Mouse (Mus musculus): ENCODE results near the gene Myo3b. TPM values are rescaled to one million over a fixed set of nuclear protein-coding genes. Genes with fewer than 3 reads are reported as not detected.

The Myo3b gene
- total RNA-seq (2023) = not detected

DNA sequence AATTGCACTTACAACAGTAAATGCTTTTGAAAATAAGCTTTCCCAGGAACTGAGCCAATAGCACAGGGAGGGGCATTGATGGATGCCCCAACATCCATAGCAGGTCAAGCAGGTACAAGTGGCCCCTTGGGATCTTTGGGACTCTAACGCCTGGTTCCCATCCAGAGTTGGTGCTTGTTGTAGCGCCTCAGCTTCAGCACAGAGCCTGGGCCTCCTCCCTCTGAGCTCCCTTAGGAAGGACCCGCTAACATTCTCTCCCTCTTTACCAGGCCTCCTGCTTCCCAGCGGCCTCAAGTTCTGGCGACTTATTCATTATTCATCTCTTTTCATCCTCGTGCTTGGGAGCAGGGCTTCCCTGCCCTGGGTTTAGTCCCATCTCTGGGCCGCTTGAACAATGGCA is at the start of gene Myo3b:
Gene Myo3b (plus strand): TSS at position 375 of the 400 bp plus-strand sequence.

Other genes starting within 250 kb of the Myo3b start
- gene Ccdc173, start 249.6 kb upstream of the Myo3b start, total RNA-seq (2023) = 1 to 10 TPM in 1 of 2 experiments, under 1 TPM in 1; 0.51 to 1.4 TPM
- 10 to 100 TPM; 18.6 to 21.2 TPM for gene Phospho2, start 249.5 kb upstream of the Myo3b start, total RNA-seq (2023)
- 1 to 10 TPM; 6.0 to 8.3 TPM for gene Klhl23, start 217.2 kb upstream of the Myo3b start, total RNA-seq (2023)
- gene Ssb, start 177.6 kb upstream of the Myo3b start, total RNA-seq (2023) = 10 to 100 TPM; 89.0 to 98.2 TPM
- 10 to 100 TPM in 1 of 2 experiments, 1 to 10 TPM in 1; 9.4 to 10.0 TPM for gene Mettl5, start 153.5 kb upstream of the Myo3b start, total RNA-seq (2023)
- 10 to 100 TPM; 40.7 to 41.2 TPM for gene Ubr3, start 141.9 kb upstream of the Myo3b start, total RNA-seq (2023)